Mouse (Mus musculus): Measurements from ENCODE around the gene Pnp2.
"Not testable (repeated sequence)": the region's sequence is repeated elsewhere in the genome, so short reads cannot be mapped to it uniquely, and the experiment has no call there.

The Pnp2 gene

DNA sequence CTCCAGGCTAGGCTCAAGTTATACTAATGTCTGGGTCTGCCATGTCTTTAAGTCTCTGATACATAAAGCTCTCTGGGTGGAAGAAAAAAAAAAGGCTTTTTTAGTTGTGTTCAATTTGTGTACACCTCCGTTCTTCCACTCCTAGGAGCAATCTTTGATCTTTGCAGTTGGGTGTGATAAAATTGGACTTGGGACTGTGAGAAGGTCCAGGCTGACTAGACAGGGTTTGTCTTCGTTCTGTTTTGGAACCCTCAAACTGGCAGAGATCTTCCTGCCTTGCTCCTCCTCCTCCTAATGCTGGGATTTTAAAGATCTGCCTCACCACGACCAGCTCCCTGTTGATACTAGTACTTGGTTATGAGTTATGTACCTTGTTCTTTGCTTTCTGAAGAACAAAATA, 1.4 kb downstream of the Pnp2 start:
- DNase-seq (ENCODE audit: low spot score in 2 of 2) = not testable (repeated sequence)

GRCm38 (mm10) chr14:50958289-50958995, 2.6 kb downstream of the Pnp2 start:
- not testable (repeated sequence) for DNase-seq (ENCODE audit: low spot score in 2 of 2)

DNA sequence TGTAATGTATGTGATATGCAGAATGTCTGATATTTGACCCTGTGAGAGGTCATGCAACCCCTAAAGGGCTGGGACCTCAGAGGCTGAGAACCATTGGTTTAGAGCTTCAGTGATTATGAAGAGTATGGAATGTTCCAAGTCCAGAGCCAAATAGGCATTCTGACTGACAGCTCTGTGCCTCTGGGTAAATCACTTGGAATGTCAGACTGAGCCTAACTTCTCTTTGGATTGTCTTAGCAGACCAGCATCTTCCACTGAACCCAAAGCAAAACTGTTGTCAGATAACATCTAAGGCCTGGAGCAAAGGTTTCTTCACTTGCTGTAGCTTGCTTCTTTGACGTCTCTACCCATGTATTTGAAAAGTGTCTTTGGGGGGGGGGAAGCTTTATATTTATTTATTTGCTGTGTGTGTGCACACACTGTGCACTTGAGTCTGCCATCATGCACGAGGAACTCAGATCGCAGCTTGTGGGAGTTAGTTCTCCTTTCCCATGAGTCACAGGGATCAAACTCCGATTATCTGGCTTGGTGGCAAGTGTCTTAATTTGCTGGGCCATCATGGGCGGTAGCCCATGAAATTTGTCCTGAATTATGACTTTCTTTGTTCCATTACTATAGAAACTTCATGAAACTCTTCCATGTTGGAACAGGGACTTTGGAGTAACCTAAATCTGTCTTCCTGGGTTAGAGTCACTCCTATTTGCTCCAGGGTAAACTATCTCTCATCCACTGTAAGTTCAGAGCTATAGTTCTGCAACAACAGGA, 12.6 kb downstream of the Pnp2 start:
- no peak for DNase-seq (ENCODE audit: low spot score in 2 of 2)

GRCm38 (mm10) chr14:50969041-50969440, 13.2 kb downstream of the Pnp2 start:
- no peak for DNase-seq (ENCODE audit: low spot score in 2 of 2)

- peak; percentile 26 to 62 for DNase-seq (ENCODE audit: low spot score in 2 of 2)
Measured at GRCm38 (mm10) chr14:50969558-50970544, 14.1 kb downstream of the Pnp2 start.

- no peak for DNase-seq (ENCODE audit: low spot score in 2 of 2)
Measured at GRCm38 (mm10) chr14:50970822-50971221, 15.0 kb downstream of the Pnp2 start.

DNA sequence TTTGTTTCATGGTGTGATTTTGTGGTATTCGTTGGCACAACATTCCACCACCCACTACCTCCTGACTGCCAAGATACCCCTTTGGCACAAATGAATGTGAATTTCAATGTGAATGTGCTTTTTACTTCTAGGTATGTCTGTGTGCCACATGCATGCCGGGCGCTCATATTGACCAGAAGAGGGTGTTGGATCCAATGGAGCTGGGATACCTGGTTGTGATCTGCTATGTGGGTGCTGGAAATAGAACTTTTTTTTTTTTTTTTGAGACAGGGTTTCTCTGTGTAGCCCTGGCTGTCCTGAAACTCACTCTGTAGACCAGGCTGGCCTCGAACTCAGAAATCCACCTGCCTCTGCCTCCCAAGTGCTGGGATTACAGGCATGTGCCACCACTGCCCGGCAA, 17.3 kb downstream of the Pnp2 start:
- not testable (repeated sequence) for DNase-seq (ENCODE audit: low spot score in 2 of 2)

- DNase-seq (ENCODE audit: low spot score in 2 of 2) = no peak
Measured at GRCm38 (mm10) chr14:50973700-50974099, 17.9 kb downstream of the Pnp2 start.

DNA sequence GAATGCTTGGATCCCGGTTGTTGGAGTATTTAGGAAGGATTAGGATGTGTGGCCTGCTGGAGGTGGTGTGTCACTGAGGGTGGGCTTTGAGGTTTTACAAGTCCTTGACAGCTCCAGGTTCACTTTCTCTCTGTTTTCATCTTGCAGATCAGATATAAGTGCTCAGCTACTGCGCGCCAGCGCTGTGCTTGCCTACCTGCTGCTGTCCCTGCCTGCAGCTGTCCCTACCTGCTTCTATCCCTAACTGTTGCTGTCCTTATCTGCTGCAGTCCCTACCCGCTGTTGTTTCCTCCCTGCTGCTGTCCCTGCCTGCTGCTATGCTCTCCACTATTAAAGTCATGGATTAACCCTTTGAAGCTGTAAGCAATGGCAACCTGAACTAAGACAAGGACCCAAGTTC, 19.2 kb downstream of the Pnp2 start:
- DNase-seq (ENCODE audit: low spot score in 2 of 2) = no peak

DNA sequence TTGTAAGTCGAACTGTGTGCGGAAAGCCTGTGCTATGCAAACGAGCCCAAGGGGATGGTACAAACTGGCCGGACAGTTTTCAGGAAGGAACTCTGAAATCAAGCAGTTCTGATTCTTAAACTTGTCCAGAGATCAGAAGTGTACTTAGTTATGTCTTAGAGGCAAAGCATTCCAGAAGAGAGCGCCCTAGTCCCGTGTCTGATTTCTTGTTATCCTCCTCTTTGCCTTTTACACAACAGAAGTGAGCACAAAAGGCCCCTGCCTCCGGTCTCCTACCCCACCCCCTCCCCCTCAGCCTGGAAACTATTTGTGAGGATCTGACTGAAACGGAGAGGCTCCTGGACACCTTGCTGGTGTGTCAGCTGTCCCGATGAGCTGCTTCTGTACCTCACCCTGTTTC, 20.9 kb downstream of the Pnp2 start:
- no peak for DNase-seq (ENCODE audit: low spot score in 2 of 2)

DNA sequence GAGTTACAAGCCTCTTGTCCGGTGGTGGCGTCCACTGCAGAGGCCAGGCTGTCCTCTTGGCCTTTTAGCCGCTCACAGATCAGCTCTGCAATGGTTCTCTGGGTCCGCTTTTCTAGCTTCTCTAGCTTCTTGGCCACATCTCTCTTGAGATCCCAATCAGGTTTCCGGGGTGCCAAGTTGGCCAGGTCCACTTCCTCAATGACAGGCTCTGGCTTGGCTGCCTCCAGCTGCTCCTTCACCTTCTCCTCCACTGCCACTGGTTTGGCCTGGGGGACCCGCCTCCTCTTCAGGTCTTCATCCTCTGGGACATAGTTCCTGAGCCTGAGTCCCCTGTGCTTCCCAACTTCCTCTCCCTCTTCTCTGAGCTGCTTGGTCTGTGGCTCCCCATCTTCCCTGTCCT, 22.7 kb downstream of the Pnp2 start:
- not testable (repeated sequence) for DNase-seq (ENCODE audit: low spot score in 2 of 2)

DNA sequence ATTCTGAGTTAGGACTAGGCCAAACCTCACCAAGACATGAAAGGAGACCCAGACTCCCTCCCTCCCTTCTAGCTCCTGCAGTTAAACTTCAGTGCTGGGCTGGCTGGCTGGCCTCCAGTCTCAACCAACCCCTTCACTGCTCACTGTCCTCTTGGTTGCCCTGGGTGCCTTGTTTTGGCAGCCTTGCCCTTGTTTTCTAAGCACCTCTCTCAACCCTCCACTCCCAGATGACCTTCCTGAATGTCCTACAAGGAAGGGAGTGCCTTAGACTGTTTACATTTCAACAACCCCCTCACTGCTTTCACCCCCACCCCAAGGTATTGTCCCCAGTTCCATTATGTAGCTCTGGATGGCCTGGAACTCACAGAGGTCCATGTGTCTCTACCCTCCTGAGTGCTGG, 23.8 kb downstream of the Pnp2 start:
- DNase-seq (ENCODE audit: low spot score in 2 of 2) = no peak

GRCm38 (mm10) chr14:50981207-50981606, 25.4 kb downstream of the Pnp2 start:
- no peak for DNase-seq (ENCODE audit: low spot score in 2 of 2)

DNA sequence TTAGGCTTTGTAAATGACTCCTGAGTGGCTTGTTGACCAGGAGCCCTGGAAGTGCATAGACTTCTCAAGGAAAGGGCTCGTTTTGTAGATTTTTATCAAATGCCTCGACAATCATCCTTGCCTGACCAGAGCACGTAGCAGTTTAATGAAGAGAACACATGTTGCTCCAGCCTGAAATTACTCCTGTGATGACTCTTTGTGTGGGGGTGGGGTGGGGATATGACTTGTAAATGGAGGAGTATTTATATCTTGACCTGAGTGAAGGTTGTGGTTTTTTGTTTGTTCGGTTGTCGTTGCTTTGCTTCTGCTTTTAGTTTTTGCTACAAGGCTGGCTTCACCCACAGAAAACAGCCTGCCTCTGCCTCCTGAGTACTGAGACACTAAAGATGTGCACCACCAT, 26.0 kb downstream of the Pnp2 start:
- no peak for DNase-seq (ENCODE audit: low spot score in 2 of 2)

- DNase-seq (ENCODE audit: low spot score in 2 of 2) = no peak
Measured at GRCm38 (mm10) chr14:50987668-50988067, 31.9 kb downstream of the Pnp2 start.

DNA sequence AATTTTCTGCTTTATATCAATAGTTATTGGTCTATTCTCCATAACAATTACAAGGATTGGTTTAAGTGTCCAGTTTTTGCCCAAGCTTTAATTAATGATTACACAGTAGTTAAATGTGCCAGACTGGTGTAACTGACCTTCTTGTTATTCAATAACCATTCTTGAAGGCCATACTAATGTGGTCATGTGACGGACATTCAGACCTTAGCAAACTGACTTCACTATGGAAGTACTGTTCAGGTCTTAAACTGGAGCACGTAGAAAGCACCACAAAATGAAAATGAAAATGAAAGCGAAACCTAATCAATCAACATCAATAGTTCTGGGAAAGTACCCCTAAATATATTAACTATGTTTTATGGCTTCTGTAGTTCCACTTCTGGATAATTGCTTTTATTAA, 35.2 kb downstream of the Pnp2 start:
- DNase-seq (ENCODE audit: low spot score in 2 of 2) = no peak

DNA sequence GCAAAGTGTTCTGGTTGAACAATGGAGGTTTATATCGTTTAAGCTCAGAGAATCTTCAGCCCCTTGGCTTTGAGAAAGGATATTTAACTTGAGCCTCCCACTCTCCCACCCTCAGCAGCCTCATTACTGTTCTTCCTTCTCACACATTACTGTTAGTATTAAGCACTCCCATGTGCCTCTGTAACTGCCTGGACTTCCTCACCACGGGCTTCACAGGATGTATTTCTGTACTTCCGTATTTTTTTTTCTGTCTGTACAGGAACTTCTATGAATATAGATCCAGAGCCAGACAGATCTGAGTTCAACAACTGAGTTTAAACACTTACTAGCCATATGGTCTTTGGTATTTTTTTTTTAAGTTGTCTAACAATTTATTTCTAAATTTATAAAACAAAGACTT, 41.3 kb downstream of the Pnp2 start:
- no peak for DNase-seq (ENCODE audit: low spot score in 2 of 2)

- DNase-seq (ENCODE audit: low spot score in 2 of 2) = no peak
Measured at GRCm38 (mm10) chr14:50997999-50998666, 42.3 kb downstream of the Pnp2 start.

- DNase-seq (ENCODE audit: low spot score in 2 of 2) = no peak
Measured at GRCm38 (mm10) chr14:51007152-51007801, 51.5 kb downstream of the Pnp2 start, which contains the start of gene Rnase10. Gene Rnase10 (plus strand): TSS chr14:51007751.

DNA sequence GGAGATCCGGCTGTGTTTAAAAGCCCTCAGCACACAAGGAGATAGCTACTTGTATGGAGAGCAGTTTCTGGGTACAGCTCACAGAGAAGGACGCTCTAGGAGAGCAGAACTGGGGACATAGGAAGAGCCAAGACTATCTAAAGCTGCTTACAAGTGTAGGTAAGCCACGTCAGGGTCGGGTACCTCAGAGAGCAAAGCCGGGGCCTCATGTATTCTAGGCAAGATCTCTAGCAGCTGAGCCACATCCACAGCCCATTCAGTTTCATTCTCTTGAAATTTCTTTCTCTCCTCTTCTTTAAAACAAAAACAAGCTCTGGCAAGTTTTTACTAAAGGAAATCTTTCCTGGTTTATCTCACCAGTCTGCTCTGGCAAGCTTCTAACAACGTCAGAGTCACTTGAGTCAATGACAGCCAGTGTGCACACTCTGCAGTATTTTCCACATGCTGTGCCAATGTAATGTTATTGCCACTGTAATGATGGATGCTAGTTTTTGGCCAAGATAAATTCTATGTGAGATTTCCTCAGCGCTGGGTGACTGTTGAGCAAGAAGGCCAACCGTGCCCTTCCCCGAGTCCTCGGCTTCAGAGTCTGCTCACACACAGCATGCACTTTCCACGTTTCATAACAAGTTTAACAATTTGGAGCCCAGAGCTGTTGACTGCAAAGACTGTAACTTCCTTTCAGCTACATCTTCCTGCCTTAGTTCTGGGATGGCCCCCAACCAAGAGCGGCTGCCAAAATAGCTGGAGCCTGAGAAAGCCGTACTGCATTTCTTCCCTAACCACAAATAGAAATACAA, 52.3 kb downstream of the Pnp2 start:
- peak; percentile 31 to 55 for DNase-seq (ENCODE audit: low spot score in 2 of 2)

All from frontal cortex, postnatal 36 days (tissue).